Mouse (Mus musculus): ENCODE measurements around the gene Aire. TPM values are rescaled to one million over a fixed set of nuclear protein-coding genes. Genes with fewer than 3 reads are reported as not detected.
"Not testable (repeated sequence)": the region's sequence is repeated elsewhere in the genome, so short reads cannot be mapped to it uniquely, and the experiment has no call there.

Gene Aire
- total RNA-seq, 2 experiments from 2014 or later, result not detected

GRCm38 (mm10) chr10:78054633-78055565 lies 11.5 kb upstream of the Aire start:
- DNase-seq (ENCODE audit: low spot score in 2 of 2), result no peak
- intact Hi-C loops (cut with DNase I), result no loop called here

GRCm38 (mm10) chr10:78049519-78050035 lies 6.2 kb upstream of the Aire start:
- DNase-seq (ENCODE audit: low spot score in 2 of 2), result no peak
- intact Hi-C loops (cut with DNase I), result no loop called here

GRCm38 (mm10) chr10:78048061-78048730 lies 4.8 kb upstream of the Aire start:
- DNase-seq (ENCODE audit: low spot score in 2 of 2), result no peak
- intact Hi-C loops (cut with DNase I), result no loop called here

DNA sequence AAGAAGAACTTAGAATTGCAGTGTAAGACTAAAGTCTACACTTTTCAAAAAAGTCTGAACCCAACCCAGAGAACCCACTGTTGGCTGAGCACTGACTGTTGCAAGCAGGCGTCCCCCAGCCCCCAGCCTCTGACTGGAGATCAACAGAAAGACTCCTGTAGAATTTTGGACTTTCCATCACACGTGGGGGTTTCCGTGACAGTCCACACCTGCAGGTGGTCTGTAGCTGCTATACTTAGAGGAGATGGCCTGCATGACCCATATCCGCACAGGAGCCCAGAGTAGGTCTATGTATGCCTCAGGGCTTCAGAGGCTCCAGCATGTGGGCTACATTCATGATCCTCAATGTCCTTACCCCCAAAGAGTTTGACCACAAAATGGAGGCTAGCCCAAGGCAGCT lies 3.0 kb upstream of the Aire start:
- DNase-seq (ENCODE audit: low spot score in 2 of 2), result no peak
- intact Hi-C loops (cut with DNase I), result no loop called here

DNA sequence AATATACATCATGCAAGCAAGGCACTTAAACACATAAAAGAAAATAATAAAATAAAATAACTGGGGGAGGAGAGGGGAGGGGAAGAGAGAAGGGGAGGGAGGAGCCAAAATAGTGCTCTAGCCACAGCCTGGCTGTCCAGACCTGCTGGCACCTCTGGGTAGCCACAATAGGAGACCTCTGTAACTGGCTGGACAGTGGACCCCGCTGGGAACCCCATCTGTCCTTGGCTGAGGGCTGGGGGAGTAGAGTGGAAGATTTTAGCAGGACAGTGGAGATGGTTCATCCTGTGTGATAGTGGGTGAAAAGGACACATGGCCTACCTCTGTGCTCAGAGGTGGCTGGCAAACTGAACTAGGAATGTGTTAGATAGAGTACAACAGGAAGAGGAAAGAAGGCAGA lies 1.1 kb upstream of the Aire start:
- no peak for DNase-seq (ENCODE audit: low spot score in 2 of 2)
- intact Hi-C loops (cut with DNase I), result no loop called here

GRCm38 (mm10) chr10:78042697-78043405 lies 559 bp downstream of the Aire start:
- peak; percentile 20 to 61 for DNase-seq (ENCODE audit: low spot score in 2 of 2)
- intact Hi-C loops (cut with DNase I), result no loop called here

DNA sequence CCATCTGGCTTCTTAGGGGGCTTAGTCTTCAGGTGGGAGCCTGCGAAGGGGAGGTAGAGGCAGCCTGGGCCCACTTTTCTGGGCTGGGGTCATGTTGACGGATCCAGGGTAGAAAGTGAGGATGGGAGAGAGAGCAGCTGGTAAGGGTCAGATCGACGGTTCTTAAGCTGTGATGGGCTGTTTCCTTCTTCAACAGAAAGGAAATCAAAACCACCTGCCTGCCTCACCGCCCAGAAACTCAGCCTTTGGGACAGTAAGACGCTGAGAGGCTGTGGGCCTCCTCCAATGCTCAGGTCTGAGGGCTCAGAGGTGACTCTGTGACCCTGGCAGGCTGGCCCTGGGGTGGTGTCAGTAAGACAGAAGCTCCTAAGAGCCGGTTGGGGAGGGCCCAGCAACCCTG lies 1.3 kb downstream of the Aire start:
- intact Hi-C loops (cut with DNase I), result no loop called here
- no peak for DNase-seq (ENCODE audit: low spot score in 2 of 2)

DNA sequence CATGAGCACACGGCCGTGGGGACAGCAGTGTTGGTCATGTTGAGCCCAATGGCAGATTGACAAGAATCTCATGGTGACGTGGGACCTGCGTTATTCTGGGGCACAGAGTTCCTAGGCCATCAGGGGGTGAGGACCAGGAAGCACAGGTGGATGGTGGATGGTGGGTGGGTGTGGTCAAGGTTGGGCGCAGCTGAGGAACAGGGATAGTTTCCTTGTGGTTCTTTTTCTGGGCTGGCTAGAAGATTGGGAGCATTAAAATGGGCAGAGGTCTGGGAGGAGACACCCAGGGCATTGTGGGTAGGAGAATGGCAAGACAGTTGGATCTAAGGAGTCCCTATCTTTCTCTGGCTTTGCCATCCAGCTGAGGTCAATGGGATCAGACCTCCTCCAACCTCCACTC lies 1.8 kb downstream of the Aire start, which contains the start of gene Dnmt3l:
Gene Dnmt3l (plus strand): TSS at position 301 of the 400 bp plus-strand sequence.
- intact Hi-C loops (cut with DNase I), result no loop called here

DNA sequence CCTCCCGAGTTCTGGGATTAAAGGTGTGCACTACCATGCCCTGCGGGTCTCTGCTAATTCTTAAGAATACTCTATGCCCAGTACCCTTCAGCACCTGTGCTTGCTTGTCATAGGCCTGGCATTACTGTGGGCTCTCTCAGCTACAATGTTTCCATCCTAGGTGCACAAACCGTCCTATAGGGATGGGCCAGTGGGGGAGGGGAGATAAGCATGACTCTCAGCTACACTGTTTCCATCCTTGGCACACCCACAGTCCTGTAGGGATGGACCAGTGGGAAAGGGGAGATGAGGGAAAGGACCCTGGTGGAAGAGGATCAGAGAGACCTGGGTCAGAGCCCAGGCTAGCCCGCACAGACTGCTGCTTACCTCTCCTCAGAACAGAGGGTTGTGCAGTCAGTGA lies 6.3 kb downstream of the Aire start:
- no peak for DNase-seq (ENCODE audit: low spot score in 2 of 2)
- intact Hi-C loops (cut with DNase I), result no loop called here

More for the DNA sequence above, 1.8 kb downstream of the Aire start, which contains the start of gene Dnmt3l:
- DNase-seq (ENCODE audit: low spot score in 2 of 2), result no peak

DNA sequence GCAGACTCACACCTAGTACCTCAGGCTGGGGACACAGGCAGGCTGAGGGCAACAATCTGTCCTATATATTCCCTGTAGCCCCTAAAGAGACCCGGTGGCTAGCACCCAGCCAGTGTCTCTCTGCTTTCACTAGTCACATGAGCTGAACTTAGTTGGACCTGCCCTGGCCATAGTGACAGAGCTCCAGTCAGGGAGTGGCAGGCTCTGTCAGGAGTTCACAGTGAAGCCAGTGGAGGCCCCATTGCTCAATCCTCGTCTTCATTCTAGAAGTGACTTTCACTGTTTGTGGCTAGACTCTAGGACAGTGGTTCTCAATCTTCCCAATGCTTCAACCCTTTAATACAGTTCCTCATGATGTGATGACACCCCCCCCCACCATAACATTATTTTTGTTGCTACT lies 11.4 kb downstream of the Aire start:
- DNase-seq (ENCODE audit: low spot score in 2 of 2), result no peak
- intact Hi-C loops (cut with DNase I), result loop anchor here (1.0 kb wide), 1 partner anchor 128 kb away; no protein-coding TSS in a partner anchor

- no peak for DNase-seq (ENCODE audit: low spot score in 2 of 2)
- intact Hi-C loops (cut with DNase I), result no loop called here
Measured at GRCm38 (mm10) chr10:78029080-78029479, 14.3 kb downstream of the Aire start.

DNA sequence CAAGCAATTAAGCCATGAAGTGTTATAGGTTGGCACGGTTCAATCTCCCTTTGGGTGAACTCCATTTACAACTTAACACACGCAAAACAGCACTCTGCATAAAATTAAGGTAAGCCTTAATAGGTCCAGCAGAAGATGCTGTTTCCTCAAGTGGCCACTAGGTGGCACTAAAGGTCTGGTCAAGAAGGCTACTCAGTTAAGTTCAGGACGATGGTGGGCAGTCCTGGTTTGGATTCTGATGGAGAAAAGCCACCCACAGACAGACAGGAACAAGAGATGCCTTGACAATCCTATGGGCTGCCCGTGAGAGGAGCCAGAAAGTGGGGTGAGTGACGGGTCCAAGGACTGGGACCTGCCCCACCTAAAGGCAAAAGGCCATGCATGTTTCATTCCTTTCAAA lies 15.3 kb downstream of the Aire start:
- DNase-seq (ENCODE audit: low spot score in 2 of 2), result peak; percentile 63 to 75
- intact Hi-C loops (cut with DNase I), result no loop called here

DNA sequence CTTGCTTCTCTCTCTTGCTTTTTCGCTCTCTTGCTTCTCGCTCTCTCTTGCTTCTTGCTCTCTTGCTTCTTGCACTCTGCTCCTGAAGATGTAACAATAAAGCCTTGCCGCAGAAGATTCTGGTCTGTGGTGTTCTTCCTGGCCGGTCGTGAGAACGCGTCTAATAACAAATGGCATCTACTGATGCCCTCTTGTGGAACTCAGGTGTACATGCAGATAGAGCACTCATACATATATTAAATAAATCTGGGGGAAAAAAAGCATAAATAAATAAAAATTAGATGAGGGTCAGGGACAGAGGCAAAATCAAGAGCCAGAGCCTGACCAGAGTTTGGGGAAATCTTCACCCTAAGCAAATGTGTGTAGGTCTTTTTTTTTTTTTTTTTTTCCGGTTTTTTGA lies 18.0 kb downstream of the Aire start:
- DNase-seq (ENCODE audit: low spot score in 2 of 2); intact Hi-C loops (cut with DNase I): not testable (repeated sequence)

DNA sequence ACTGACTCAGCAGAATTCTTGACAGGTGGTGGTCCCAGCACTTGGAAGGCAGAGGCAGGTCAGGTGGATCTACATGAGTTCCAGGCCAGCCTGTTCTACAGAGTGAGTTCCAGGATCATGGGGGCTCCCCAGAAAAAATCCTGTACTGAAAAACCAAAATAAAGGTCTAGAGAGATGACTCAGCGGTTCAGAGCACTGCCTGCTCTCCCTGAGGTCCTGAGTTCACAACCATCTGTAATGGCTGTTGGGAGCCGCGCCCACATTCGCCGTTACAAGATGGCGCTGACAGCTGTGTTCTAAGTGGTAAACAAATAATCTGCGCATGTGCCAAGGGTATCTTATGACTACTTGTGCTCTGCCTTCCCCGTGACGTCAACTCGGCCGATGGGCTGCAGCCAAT lies 23.4 kb downstream of the Aire start:
- DNase-seq (ENCODE audit: low spot score in 2 of 2); intact Hi-C loops (cut with DNase I): not testable (repeated sequence)

DNA sequence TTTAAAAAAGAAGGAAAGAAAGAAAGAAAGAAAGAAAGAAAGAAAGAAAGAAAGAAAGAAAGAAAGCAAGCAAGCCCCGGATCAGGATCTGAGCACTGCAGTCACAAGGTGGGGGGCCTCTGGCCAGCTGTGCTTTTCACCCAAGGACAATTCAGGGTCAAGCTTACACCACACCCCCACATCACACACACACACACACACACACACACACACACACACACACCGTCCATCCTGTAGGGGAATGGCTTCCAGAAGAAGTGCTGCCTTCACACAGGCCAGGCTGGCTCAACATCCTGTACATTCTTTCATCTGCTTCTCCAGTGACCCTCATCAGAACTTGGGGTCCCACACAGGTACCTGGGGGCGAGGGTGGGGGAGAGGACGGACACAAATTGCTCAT lies 24.1 kb downstream of the Aire start:
- intact Hi-C loops (cut with DNase I), result no loop called here
- no peak for DNase-seq (ENCODE audit: low spot score in 2 of 2)

DNA sequence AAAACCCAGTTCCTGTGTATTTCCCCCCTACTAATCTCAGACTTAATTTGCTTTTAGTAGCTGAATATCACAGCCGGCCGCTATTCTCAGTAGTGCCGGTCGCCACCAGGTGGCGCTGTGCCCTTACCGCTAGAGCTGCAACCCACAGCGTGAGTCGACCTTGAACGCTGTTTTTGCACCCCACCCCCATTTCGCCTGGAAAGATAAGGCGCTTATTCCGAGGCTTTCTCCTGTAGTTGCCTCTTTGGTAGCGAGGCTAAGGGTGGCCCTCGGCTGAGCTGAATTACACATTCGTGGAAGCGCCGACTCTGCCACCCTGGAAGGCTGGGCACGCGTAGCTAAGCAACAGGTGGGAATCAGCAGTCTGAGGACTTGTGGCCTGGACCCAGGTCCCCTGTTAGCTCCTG lies 24.6 kb downstream of the Aire start:
- DNase-seq (ENCODE audit: low spot score in 2 of 2), result peak; percentile 69 to 76
- intact Hi-C loops (cut with DNase I), result no loop called here

- intact Hi-C loops (cut with DNase I), result no loop called here
- DNase-seq (ENCODE audit: low spot score in 2 of 2), result no peak
Measured at GRCm38 (mm10) chr10:78016366-78016765, 27.0 kb downstream of the Aire start.

GRCm38 (mm10) chr10:78015489-78015888 lies 27.9 kb downstream of the Aire start:
- no peak for DNase-seq (ENCODE audit: low spot score in 2 of 2)
- intact Hi-C loops (cut with DNase I), result no loop called here

GRCm38 (mm10) chr10:78012661-78013495 lies 30.5 kb downstream of the Aire start:
- no peak for DNase-seq (ENCODE audit: low spot score in 2 of 2)
- intact Hi-C loops (cut with DNase I), result no loop called here

Data from left cerebral cortex, postnatal 25 days (tissue).